Mouse (Mus musculus): Measurements from ENCODE around the gene Cebpa.

DNA sequence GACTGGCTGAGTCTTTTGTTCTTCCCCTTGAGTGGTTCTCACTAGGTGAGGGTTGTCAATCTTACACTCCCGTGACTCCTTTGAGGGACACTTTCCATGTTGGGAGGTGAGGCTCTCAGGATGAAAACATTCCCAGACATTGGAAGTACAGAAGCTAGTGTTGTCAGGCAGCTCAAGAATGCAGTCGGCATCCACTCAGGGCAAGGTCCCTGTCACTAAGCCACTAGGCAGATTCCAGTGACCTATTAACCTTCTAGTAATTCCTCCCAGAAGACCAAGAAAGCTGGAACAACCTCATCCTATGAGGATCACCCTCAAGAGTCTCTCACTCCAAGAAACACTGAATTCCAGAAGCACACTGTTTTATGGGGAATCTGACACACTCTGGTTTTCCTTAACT is 11.0 kb upstream of the Cebpa start:
- TF ChIP-seq CTCF (IDR thresholded peaks at IDR 0.05; ENCODE audit: control insufficient read depth, insufficient read depth, low read length) = no peak
- no peak for TF ChIP-seq POLR2A (IDR thresholded peaks at IDR 0.05; ENCODE audit: borderline replicate concordance, control insufficient read depth, low read depth, low read length)

Measured in bone marrow, adult 2 months (tissue).